Mouse (Mus musculus) heart, postnatal 0 days (tissue): ENCODE results near the gene Gm9958. TPM values are rescaled to one million over a fixed set of nuclear protein-coding genes. Genes with fewer than 3 reads are reported as not detected.
A peak's percentile ranks its signal among the peaks of the same experiment; 100 is the strongest.

ENCODE experiments used
- ATAC-seq: fragments of 200-750 bp; cut with Nextera tagmentation; 2 replicates; pipeline ENCODE4 v1.8.0; 2017; ENCODE audit warnings: low read depth, moderate number of reproducible peaks, moderate library complexity; ENCODE audit not compliant: insufficient read depth
- DNase-seq: peaks from one replicate; pipeline ENCODE4 v3.0.0-alpha.2; 2016; ENCODE audit warnings: low spot score
- H3K27ac ChIP-seq: fragments of 300-500 bp; sonication (generic); 2 replicates; pipeline ENCODE4 v1.5.1; 2014; ENCODE audit warnings: low read depth, mild to moderate bottlenecking
- H3K27me3 ChIP-seq: fragments of 300-500 bp; sonication (generic); 2 replicates; pipeline ENCODE4 v1.6.1; 2014; ENCODE audit warnings: low read length, mixed read lengths; ENCODE audit not compliant: control insufficient read depth, insufficient read depth
- H3K36me3 ChIP-seq: fragments of 300-500 bp; sonication (generic); replicated peaks from 2 replicates; pipeline ENCODE4 v1.6.1; 2014; ENCODE audit warnings: low read length, mixed read lengths; ENCODE audit not compliant: control insufficient read depth, insufficient read depth
- H3K4me1 ChIP-seq: fragments of 300-500 bp; sonication (generic); 2 replicates; pipeline ENCODE4 v1.6.1; 2014; ENCODE audit warnings: antibody characterized with exemption; ENCODE audit not compliant: control insufficient read depth, insufficient read depth
- H3K4me2 ChIP-seq: fragments of 300-500 bp; sonication (generic); 2 replicates; pipeline ENCODE4 v1.6.1; 2014; ENCODE audit warnings: low read depth, mild to moderate bottlenecking, low read length, moderate library complexity
- H3K4me3 ChIP-seq: fragments of 300-500 bp; sonication (generic); 2 replicates; pipeline ENCODE4 v1.5.1; 2014; ENCODE audit warnings: low read depth, low read length
- H3K9ac ChIP-seq: fragments of 300-500 bp; sonication (generic); replicated peaks from 2 replicates; pipeline ENCODE4 v1.6.1; 2014; ENCODE audit warnings: low read depth, low read length, mixed read lengths
- H3K9me3 ChIP-seq: fragments of 300-500 bp; sonication (generic); replicated peaks from 2 replicates; pipeline ENCODE4 v1.6.1; 2016; ENCODE audit warnings: low read length; ENCODE audit not compliant: control insufficient read depth
- CTCF ChIP-seq: IDR thresholded peaks from 2 replicates; pipeline ENCODE4 v1.5.1; 2016; ENCODE audit warnings: antibody characterized with exemption, control low read depth, low read depth
- EP300 ChIP-seq: IDR thresholded peaks from 2 replicates; pipeline ENCODE4 v1.6.1; 2016; ENCODE audit warnings: antibody characterized with exemption, low read depth
- WGBS: fragments of 180-500 bp; shearing (Covaris S2); extraction: QIAGEN DNeasy Blood & Tissue Kit; methylation state at CpG from one replicate; pipeline ENCODE4 v1.1.7; 2014; 5-methylcytosine and 5-hydroxymethylcytosine counted together
- polyA plus RNA-seq: library from polyadenylated mRNA; unstranded; fragments of >200 nt; fragmentation: Nextera tagmentation; extraction: Ambion mirVana; gene quantifications from 2 replicates; pipeline ENCODE4 v1.2.1, GENCODE M21; 2015
- total RNA-seq: library from RNA; depleted of rRNA; stranded (reverse); fragments of >200 nt; gene quantifications from 2 replicates; pipeline ENCODE4 v1.2.3, GENCODE M21; 2014; ENCODE audit warnings: low replicate concordance

Gm9958 gene
- total and polyA plus RNA-seq, 2 experiments from 2014 or later, result 0.34 to 3.4 TPM

DNA sequence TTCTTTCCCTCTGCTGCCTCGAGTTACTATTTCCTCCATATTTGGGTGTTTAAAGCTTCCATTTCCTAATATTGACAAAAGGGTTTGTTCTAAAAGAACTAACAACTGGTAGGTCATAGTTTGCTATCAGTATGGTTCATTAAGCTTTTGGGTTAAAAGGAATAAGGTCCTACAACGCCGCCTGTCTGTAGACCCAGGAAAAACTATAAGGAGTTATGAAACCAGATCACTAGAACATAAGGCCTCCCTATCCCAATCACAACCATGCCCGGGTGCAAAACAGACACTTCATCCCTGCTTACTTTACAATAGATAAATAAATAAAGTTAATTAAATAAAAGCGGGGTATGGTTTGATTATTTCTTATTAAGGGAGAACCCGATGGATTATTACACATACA lies 2.5 kb upstream of the Gm9958 start:
- ATAC-seq (no peak), DNase-seq (peak; percentile 78)
- Histone ChIP-seq H3K27ac (peak overlapping the region; percentile 100), H3K4me3 (peak overlapping the region; percentile 97), H3K4me2 (peak overlapping the region; percentile 89), H3K9ac (peak overlapping the region; percentile 99), H3K36me3 (0 out of 2 replicates have a peak, but pooled peaks cover 7% of the 10 kb centered on the region), H3K27me3 (no peaks in the 10 kb centered on the region), H3K9me3 (no peaks in the 10 kb centered on the region), H3K4me1 (peaks cover 22% of the 10 kb centered on the region)
- TF ChIP-seq CTCF (peak; percentile 63), EP300 (no peak)
- 1% methylated on average over 6 of the region's 6 CpGs for WGBS

GRCm38 (mm10) chr5:90365141-90365951 lies 1.7 kb upstream of the Gm9958 start:
- peak; percentile 25 for DNase-seq
- no peak for TF ChIP-seq EP300
- TF ChIP-seq CTCF, result no peak
- Histone ChIP-seq H3K27me3 (no peaks in the 10 kb centered on the region), H3K4me2 (peak overlapping the region; percentile 89), H3K9me3 (no peaks in the 10 kb centered on the region), H3K9ac (peak overlapping the region; percentile 99), H3K4me1 (peaks cover 22% of the 10 kb centered on the region), H3K36me3 (0 out of 2 replicates have a peak, but pooled peaks cover 3% of the 10 kb centered on the region), H3K27ac (peak overlapping the region; percentile 100), H3K4me3 (peak overlapping the region; percentile 97)
- peak; percentile 4; the same call in 1 of the 2 replicates for ATAC-seq
- under 1% methylated on average over 54 of the region's 61 CpGs for WGBS

DNA sequence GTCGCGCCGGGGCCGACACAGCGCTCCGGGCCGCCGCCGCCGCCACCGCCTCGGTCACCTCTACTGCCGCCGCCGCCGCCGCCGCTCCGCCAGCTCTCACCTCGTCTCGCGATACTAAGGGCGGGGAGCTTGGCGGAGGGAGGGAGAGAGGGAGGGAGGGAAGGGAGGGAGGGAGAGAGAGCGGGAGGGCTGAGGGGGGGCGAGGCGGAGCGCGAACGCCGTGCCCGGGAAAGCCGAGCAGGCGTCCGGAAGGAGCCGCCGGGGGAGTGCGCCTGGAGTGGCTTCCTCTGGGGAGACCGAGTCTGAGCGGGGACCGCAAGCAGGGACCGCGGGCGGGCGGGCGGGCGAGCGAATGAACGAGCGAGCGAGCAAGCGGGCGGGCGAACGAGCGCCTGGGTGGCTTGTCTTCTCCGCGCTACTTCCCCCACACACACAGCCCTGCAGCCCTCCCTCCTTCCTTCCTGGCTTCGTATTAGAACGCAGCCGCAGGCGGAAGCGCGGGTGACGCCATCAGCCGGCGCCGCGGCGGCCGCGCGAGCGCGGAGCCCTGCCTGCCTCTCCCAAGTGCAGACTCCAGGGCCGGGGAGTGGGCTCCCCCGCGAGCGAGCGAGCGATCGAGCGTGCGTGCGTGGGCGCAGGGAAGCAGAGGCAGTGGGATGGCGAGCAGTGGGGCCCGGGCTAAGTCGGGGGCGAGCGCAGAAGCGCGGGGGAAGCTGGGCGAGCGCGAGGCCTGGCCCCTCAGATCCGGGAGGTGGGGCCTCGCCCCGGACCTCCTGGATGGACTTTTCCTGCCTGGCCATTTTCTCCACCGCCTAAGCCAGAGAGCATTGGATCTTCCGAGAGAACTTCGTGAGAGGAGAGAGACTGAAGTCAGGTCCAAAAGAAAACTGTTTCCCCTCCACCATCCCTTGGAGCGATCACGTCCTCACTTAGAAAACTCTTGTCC lies 610 bp upstream of the Gm9958 start, which contains the start of gene Ankrd17:
TSS of gene Ankrd17 (minus strand) at position 457 of the 946 bp plus-strand sequence.
- peak within 1 kb of the TSS; percentile 89 for H3K4me2 ChIP-seq
- H3K9me3 ChIP-seq, result no peaks in the 10 kb centered on the region
- under 1% methylated on average over 49 of the region's 104 CpGs for WGBS
- DNase-seq, result peak; percentile 91
- H3K4me3 ChIP-seq, result peak within 1 kb of the TSS; percentile 97
- ATAC-seq, result peak; percentile 92
- no peak for TF ChIP-seq CTCF
- no peak for TF ChIP-seq EP300
- peak within 1 kb of the TSS; percentile 99 for H3K9ac ChIP-seq
- H3K36me3 ChIP-seq, result 0 out of 2 replicates have a peak, but pooled peaks cover 3% of the 10 kb centered on the region
- no peaks in the 10 kb centered on the region for H3K27me3 ChIP-seq
- H3K4me1 ChIP-seq, result peaks cover 22% of the 10 kb centered on the region
- H3K27ac ChIP-seq, result peak within 1 kb of the TSS; percentile 100

GRCm38 (mm10) chr5:90370401-90370800 lies 3.4 kb downstream of the Gm9958 start:
- no peaks in the 10 kb centered on the region for H3K9me3 ChIP-seq
- H3K27ac ChIP-seq, result no peak overlapping the region
- H3K36me3 ChIP-seq, result no peaks in the 10 kb centered on the region
- no peak overlapping the region for H3K4me2 ChIP-seq
- ATAC-seq (no peak), DNase-seq (no peak)
- no peaks in the 10 kb centered on the region for H3K27me3 ChIP-seq
- 75% methylated on average over 5 of the region's 5 CpGs for WGBS
- no peak for TF ChIP-seq EP300
- no peak for TF ChIP-seq CTCF
- H3K4me3 ChIP-seq, result no peak overlapping the region
- no peak overlapping the region for H3K9ac ChIP-seq
- H3K4me1 ChIP-seq, result peaks cover 8% of the 10 kb centered on the region; the same call in 1 of the 2 replicates

DNA sequence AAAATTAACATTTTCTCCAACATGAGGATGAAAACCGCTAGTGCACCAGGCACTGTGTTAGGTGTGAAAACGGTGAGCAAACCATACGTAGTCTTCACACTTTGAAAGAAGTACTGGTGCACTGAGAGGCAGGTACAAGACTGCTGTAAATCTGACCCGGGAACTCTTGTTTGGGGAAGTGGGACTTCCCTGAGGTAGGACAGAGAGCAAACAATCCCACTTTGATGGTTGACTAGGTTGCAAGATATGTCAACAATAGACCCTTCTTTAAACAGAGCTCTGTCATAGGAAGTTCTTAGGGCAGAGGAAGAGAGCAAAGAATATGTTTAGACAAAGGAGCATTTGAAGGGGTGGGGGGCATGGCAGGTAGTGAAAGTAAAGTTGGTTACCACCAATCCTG lies 6.7 kb downstream of the Gm9958 start:
- no peak for DNase-seq
- Histone ChIP-seq H3K9ac (no peak overlapping the region), H3K27me3 (no peaks in the 10 kb centered on the region), H3K9me3 (no peaks in the 10 kb centered on the region), H3K4me2 (no peak overlapping the region), H3K27ac (no peak overlapping the region), H3K4me1 (no peaks in the 10 kb centered on the region), H3K4me3 (no peak overlapping the region), H3K36me3 (no peaks in the 10 kb centered on the region)
- no peak for ATAC-seq
- TF ChIP-seq CTCF (no peak), EP300 (no peak)
- 85% methylated on average over 4 of the region's 4 CpGs for WGBS
